Mouse (Mus musculus) lung, adult 2 months (tissue): Measurements from ENCODE around the gene Folr1.

Experiments used
- CTCF ChIP-seq: fragments of 200-500 bp; IDR thresholded peaks from 2 replicates; pipeline ENCODE4 v1.5.1; 2011; ENCODE audit warnings: mild to moderate bottlenecking, low read length, control low read depth; ENCODE audit not compliant: insufficient read depth
- POLR2A ChIP-seq: fragments of 200-500 bp; IDR thresholded peaks from 2 replicates; pipeline ENCODE4 v1.6.1; 2011; ENCODE audit warnings: low read depth, mild to moderate bottlenecking, control low read depth, low read length, borderline replicate concordance; ENCODE audit errors: extremely low read depth

GRCm38 (mm10) chr7:101901969-101902368 lies 31.4 kb upstream of the Folr1 start:
- TF ChIP-seq CTCF: no peak
- TF ChIP-seq POLR2A: no peak
